ENCODE assay signal across 8 mouse cellular contexts in genomic region chr2:36201756-36202610, GRCm38 (mm10). TPM values are rescaled to one million over a fixed set of nuclear protein-coding genes. Genes with fewer than 3 reads are reported as not detected.
A peak's percentile ranks its signal among the peaks of the same experiment; 100 is the strongest.
DNase-seq lines count a peak whose midpoint lies in the region; ATAC-seq and TF ChIP-seq lines count a peak whose summit lies in the region.

No protein-coding gene starts in this region.

- H3K4me3 ChIP-seq in heart, embryonic 12.5 days: peak overlapping the region; percentile 47; the same call in 1 of the 2 replicates
- no peak overlapping the region for H3K4me3 ChIP-seq in hindbrain, embryonic 11.5 days (ENCODE audit: low read depth, low read length)
- 0 out of 2 replicates have a peak overlapping the region, but pooled peaks have one; percentile 39 for H3K4me3 ChIP-seq in midbrain, embryonic 12.5 days
- H3K4me3 ChIP-seq in kidney, adult 2 months (ENCODE audit: insufficient read depth, low read depth, low read length): no peak overlapping the region

- H3K9me3 ChIP-seq in heart, embryonic 12.5 days (replicated peaks): no peaks in the 10 kb centered on the region
- H3K9me3 ChIP-seq in hindbrain, embryonic 11.5 days (ENCODE audit: control insufficient read depth, low read length): no peaks in the 10 kb centered on the region
- no peaks in the 10 kb centered on the region for H3K9me3 ChIP-seq in midbrain, embryonic 12.5 days

- ATAC-seq in heart, embryonic 12.5 days (ENCODE audit: insufficient number of reproducible peaks, low FRiP score): no peak
- no peak for ATAC-seq in hindbrain, embryonic 11.5 days (ENCODE audit: low FRiP score)
- no peak for ATAC-seq in midbrain, embryonic 12.5 days (ENCODE audit: low FRiP score, low read depth)

- DNase-seq in heart, postnatal 14 days: no peak
- DNase-seq in MN1 (ENCODE audit: low spot score): peak; percentile 60
- DNase-seq in hindbrain, embryonic 11.5 days (ENCODE audit: low spot score): no peak
- no peak for DNase-seq in left cerebral cortex, postnatal 25 days (ENCODE audit: low spot score in 2 of 2)
- DNase-seq in testis, postnatal 14 days (ENCODE audit: low spot score): no peak
- DNase-seq in kidney, adult 2 months: no peak

- peaks cover 40% of the 10 kb centered on the region for H3K4me1 ChIP-seq in heart, embryonic 12.5 days (replicated peaks)
- H3K4me1 ChIP-seq in hindbrain, embryonic 11.5 days (replicated peaks; ENCODE audit: control insufficient read depth, insufficient read depth, low read length): peaks cover 6% of the 10 kb centered on the region; the same call in 1 of the 2 replicates
- peaks cover 33% of the 10 kb centered on the region for H3K4me1 ChIP-seq in midbrain, embryonic 12.5 days
- H3K4me1 ChIP-seq in kidney, adult 2 months (ENCODE audit: control insufficient read depth, insufficient read depth, low read length): no peaks in the 10 kb centered on the region

- TF ChIP-seq CTCF in kidney, adult 2 months (conservative IDR thresholded peaks at IDR 0.05; ENCODE audit: insufficient read depth, insufficient read length, low read depth, low read length): no peak

- H3K27me3 ChIP-seq in heart, embryonic 12.5 days (replicated peaks): peaks cover 60% of the 10 kb centered on the region
- H3K27me3 ChIP-seq in hindbrain, embryonic 11.5 days (ENCODE audit: control insufficient read depth, insufficient read depth, low read length): peaks cover 37% of the 10 kb centered on the region
- H3K27me3 ChIP-seq in midbrain, embryonic 12.5 days: peaks cover 83% of the 10 kb centered on the region
- H3K27me3 ChIP-seq in kidney, adult 2 months (replicated peaks; ENCODE audit: control insufficient read depth, insufficient read depth, low read length): no peaks in the 10 kb centered on the region

- no peaks in the 10 kb centered on the region for H3K36me3 ChIP-seq in heart, embryonic 12.5 days
- H3K36me3 ChIP-seq in hindbrain, embryonic 11.5 days (ENCODE audit: control insufficient read depth, insufficient read depth, low read length): no peaks in the 10 kb centered on the region
- H3K36me3 ChIP-seq in midbrain, embryonic 12.5 days: no peaks in the 10 kb centered on the region
- no peaks in the 10 kb centered on the region for H3K36me3 ChIP-seq in kidney, adult 2 months (ENCODE audit: control insufficient read depth, insufficient read depth, low read length)

- H3K9ac ChIP-seq in heart, embryonic 12.5 days: peak overlapping the region; percentile 66; the same call in 1 of the 2 replicates
- H3K9ac ChIP-seq in hindbrain, embryonic 11.5 days (ENCODE audit: low read depth, low read length): no peak overlapping the region
- H3K9ac ChIP-seq in midbrain, embryonic 12.5 days (replicated peaks): no peak overlapping the region

- 29% methylated on average over 18 of the region's 18 CpGs for WGBS in heart, embryonic 12.5 days
- WGBS in hindbrain, embryonic 11.5 days: 31% methylated on average over 18 of the region's 18 CpGs
- 23% methylated on average over 18 of the region's 18 CpGs for WGBS in midbrain, embryonic 12.5 days
- 42% methylated on average over 18 of the region's 18 CpGs for WGBS in kidney, adult 2 months

- TF ChIP-seq POLR2A in kidney, adult 2 months (IDR thresholded peaks at IDR 0.05; ENCODE audit: low read depth, low read length): no peak

- H3K4me2 ChIP-seq in heart, embryonic 12.5 days: peak overlapping the region; percentile 81
- peak overlapping the region; percentile 80; the same call in 1 of the 2 replicates for H3K4me2 ChIP-seq in hindbrain, embryonic 11.5 days (replicated peaks; ENCODE audit: low read depth, low read length)
- peak overlapping the region; percentile 74 for H3K4me2 ChIP-seq in midbrain, embryonic 12.5 days (replicated peaks)

- intact Hi-C loops in heart, postnatal 14 days (cut with DNase I): no loop called here
- intact Hi-C loops in left cerebral cortex, postnatal 25 days (cut with DNase I): no loop called here

- no peak overlapping the region for H3K27ac ChIP-seq in heart, embryonic 12.5 days (ENCODE audit: poor library complexity, severe bottlenecking)
- H3K27ac ChIP-seq in hindbrain, embryonic 11.5 days (ENCODE audit: low read depth, low read length): no peak overlapping the region
- H3K27ac ChIP-seq in midbrain, embryonic 12.5 days (replicated peaks): no peak overlapping the region
- no peak overlapping the region for H3K27ac ChIP-seq in kidney, adult 2 months (ENCODE audit: insufficient read depth, low read depth, low read length)

RNA-seq across cellular contexts. Expression of gene Ptgs1, which starts 28.2 kb away (rescaled TPM):
- polyA plus RNA-seq in heart, embryonic 12.5 days (2016; fragmentation: Nextera tagmentation; extraction: Ambion mirVana): 25.5 and 27.2 TPM in 2 replicates
- 10 to 100 TPM; 19.0 to 21.4 TPM for total RNA-seq in heart, postnatal 14 days (2021)
- 4.2 and 5.6 TPM in 2 replicates for polyA plus RNA-seq in hindbrain, embryonic 11.5 days (2014; fragmentation: Nextera tagmentation; extraction: Ambion mirVana)
- 3.9 and 4.4 TPM in 2 replicates for polyA plus RNA-seq in midbrain, embryonic 12.5 days (2016; fragmentation: Nextera tagmentation; extraction: Ambion mirVana)
- total RNA-seq in left cerebral cortex, postnatal 25 days (2021): 10 to 100 TPM; 15.5 to 19.8 TPM
- polyA plus RNA-seq in kidney, adult 2 months (2012; rRNA removed): 25.6 and 28.2 TPM in 2 replicates

Comparison
In these comparisons a context has a peak if more than half of its experiments do, and no peak if none do; other contexts are left out.
1. H3K4me3 ChIP-seq: peak in heart, embryonic 12.5 days (single experiment) and midbrain, embryonic 12.5 days (single experiment); none in hindbrain, embryonic 11.5 days (single experiment) and kidney, adult 2 months (single experiment).
2. Peak in every context shown above with its lines, with median percentiles within 50 percentile points of each other: H3K4me2 ChIP-seq.